Mouse (Mus musculus): ENCODE measurements around the gene 1190005I06Rik. TPM values are rescaled to one million over a fixed set of nuclear protein-coding genes. Genes with fewer than 3 reads are reported as not detected.

The 1190005I06Rik gene
- polyA plus RNA-seq, 1 experiment from 2014 or later, result 2.0 TPM

DNA sequence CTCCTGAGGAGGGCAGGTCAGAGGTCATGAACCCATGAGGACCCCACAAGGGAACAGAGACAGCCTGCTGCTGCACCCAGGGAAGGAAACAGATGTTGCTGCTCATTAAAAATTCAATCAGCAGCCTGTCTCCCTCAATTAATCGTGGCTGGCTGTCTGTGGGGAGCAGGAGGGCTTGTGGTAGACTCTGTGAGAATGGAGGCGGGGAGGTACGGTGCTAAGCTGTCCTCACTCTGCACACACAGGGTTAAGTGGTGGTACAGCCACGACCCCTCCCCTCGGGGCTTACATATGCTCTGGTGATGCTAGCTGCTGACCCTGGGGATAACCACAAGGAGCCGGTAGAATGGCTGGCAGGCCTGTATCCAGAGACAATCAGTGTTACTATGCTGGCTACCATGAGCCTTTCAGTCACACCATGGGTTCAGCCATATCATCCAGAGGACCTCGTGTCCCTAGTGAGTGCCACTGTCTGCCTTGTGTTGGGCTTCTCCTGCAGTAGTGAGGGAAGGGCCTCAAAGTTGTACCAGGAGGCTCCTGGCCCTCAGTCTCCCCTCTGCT lies 82.2 kb downstream of the 1190005I06Rik start:
- Histone ChIP-seq H3K4me1 (ENCODE audit: insufficient read depth, low read depth, low read length) (peaks cover 20% of the 10 kb centered on the region), H3K4me2 (replicated peaks; ENCODE audit: low read depth, low read length) (no peak overlapping the region), H3K4me3 (ENCODE audit: low read depth, low read length) (no peak overlapping the region), H3K9ac (replicated peaks; ENCODE audit: low read depth) (no peak overlapping the region), H3K36me3 (ENCODE audit: insufficient read depth, low read length) (peaks cover 36% of the 10 kb centered on the region), H3K9me3 (ENCODE audit: low read length) (no peaks in the 10 kb centered on the region), H3K27me3 (replicated peaks; ENCODE audit: insufficient read depth, low read length) (no peaks in the 10 kb centered on the region), H3K27ac (ENCODE audit: low read length) (no peak overlapping the region)
- ATAC-seq, result no peak
- WGBS, result 57% methylated on average over 7 of the region's 7 CpGs
- no peak for TF ChIP-seq EP300 (IDR thresholded peaks at IDR 0.05)
- TF ChIP-seq CTCF (IDR thresholded peaks at IDR 0.05), result no peak
- no peak for DNase-seq (ENCODE audit: low spot score)

DNA sequence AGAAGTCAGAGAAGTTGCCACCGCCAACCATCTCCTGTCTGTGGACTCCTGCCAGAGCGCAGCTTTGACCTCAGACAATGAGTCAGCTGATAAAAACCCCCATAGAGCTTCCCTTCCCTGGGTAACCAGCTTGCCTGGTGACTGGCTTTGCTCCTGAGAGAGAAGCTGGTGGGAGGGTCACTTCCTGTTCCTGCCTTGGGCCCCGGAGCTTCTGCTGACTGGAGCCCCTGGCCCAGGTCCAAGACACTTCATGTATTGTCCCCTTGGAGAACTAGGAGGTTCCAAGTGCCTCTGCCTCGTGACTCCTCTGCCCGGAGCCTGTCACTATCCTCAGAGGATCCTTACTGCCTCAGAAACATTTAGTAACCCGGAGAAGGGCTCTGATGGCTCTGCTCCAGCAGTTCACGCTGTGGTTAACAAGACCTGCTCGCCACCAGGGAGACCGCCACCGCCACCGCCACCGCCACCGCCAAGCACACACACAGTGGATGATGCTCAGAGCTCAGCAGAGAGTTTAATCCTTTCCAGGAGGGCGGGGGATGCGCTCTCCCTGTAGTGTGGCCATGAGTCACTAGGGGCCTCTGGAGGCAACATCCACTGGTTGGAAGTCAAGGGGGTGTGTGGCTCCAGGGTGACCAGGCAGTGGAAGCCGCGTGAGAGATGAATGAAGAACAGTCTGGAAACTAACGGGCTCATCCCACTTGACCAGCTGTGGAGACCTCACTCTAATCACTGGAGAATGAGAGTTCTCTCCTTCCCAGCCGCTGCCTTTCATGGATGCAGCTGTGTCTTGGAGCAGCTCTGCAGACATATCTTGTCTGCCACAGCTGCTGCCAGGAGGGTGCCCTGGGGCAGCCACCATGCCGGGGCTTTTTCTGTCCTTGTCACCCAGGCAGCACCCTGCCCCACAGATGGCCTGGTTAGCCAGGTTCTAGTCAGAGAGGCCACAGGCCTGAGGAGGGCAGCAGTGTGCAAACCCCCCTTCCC lies 83.3 kb downstream of the 1190005I06Rik start:
- Histone ChIP-seq H3K9me3 (ENCODE audit: low read length) (no peaks in the 10 kb centered on the region), H3K4me3 (ENCODE audit: low read depth, low read length) (no peak overlapping the region), H3K9ac (replicated peaks; ENCODE audit: low read depth) (no peak overlapping the region), H3K27me3 (replicated peaks; ENCODE audit: insufficient read depth, low read length) (no peaks in the 10 kb centered on the region), H3K27ac (ENCODE audit: low read length) (peak overlapping the region; percentile 66), H3K4me1 (ENCODE audit: insufficient read depth, low read depth, low read length) (peaks cover 20% of the 10 kb centered on the region), H3K36me3 (ENCODE audit: insufficient read depth, low read length) (peaks cover 30% of the 10 kb centered on the region; the same call in 1 of the 2 replicates), H3K4me2 (replicated peaks; ENCODE audit: low read depth, low read length) (peak overlapping the region; percentile 20)
- DNase-seq (ENCODE audit: low spot score), result peak; percentile 97
- 21% methylated on average over 20 of the region's 20 CpGs for WGBS
- TF ChIP-seq EP300 (IDR thresholded peaks at IDR 0.05) (peak; percentile 80), CTCF (IDR thresholded peaks at IDR 0.05) (peak; percentile 54)
- peak; percentile 86 for ATAC-seq

DNA sequence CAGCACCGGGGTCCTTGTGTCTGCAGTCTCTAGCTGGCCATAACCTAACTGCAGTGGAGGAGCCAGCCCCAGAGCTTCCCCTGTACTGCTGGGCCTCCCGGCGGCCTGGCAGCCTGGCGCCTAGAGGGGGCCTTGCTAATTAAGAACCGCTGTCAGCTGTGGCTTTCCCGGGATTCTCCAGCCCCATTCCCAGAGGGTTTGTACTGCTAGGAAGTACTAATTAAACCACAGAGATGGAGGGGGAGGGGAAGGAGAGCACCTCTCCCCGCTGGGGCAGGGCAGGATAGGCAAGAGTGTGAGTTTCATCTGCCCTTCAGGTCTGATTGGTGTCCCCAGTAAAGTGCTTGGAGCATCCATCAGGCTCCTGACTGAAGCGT lies 84.1 kb downstream of the 1190005I06Rik start:
- ATAC-seq (no peak), DNase-seq (ENCODE audit: low spot score) (no peak)
- H3K4me1 ChIP-seq (ENCODE audit: insufficient read depth, low read depth, low read length), result peaks cover 20% of the 10 kb centered on the region
- H3K9me3 ChIP-seq (ENCODE audit: low read length), result no peaks in the 10 kb centered on the region
- TF ChIP-seq CTCF (IDR thresholded peaks at IDR 0.05), result no peak
- no peak for TF ChIP-seq EP300 (IDR thresholded peaks at IDR 0.05)
- no peak overlapping the region for H3K4me3 ChIP-seq (ENCODE audit: low read depth, low read length)
- peak overlapping the region; percentile 20; the same call in 1 of the 2 replicates for H3K4me2 ChIP-seq (replicated peaks; ENCODE audit: low read depth, low read length)
- H3K36me3 ChIP-seq (ENCODE audit: insufficient read depth, low read length), result peaks cover 26% of the 10 kb centered on the region; the same call in 1 of the 2 replicates
- no peaks in the 10 kb centered on the region for H3K27me3 ChIP-seq (replicated peaks; ENCODE audit: insufficient read depth, low read length)
- no peak overlapping the region for H3K9ac ChIP-seq (replicated peaks; ENCODE audit: low read depth)
- peak overlapping the region; percentile 66 for H3K27ac ChIP-seq (ENCODE audit: low read length)
- WGBS, result 29% methylated on average over 8 of the region's 8 CpGs

DNA sequence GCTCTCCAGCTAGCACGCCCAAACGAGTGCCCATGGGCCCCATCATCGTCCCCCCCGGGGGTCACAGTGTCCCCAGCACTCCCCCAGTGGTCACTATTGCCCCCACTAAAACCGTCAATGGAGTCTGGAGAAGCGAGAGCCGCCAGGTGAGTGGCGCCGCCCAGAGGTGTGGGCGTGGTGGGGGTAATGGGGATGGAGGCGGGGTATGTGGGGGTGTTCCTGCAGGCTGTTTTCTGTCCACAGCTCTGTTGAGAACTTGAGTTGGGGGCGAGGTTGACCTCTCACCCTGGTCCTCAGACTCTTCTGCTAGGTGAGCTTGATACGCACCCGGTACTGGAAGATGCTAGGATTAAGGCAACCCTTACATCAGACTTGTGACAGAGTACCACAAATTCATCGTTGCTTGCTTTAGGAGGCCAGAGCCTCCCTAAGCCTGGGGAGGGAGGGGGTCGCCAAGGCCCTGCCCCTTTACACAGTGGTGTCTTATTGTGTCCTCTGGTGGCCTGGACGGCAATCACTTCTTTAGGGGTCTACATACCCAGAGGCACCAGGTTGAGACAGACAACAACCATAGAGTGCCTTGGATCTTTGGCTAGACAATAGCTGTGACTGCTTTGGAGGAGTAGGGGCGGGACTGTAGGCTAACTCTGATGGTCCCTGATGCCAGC lies 84.6 kb downstream of the 1190005I06Rik start:
- no peaks in the 10 kb centered on the region for H3K9me3 ChIP-seq (ENCODE audit: low read length)
- no peak overlapping the region for H3K9ac ChIP-seq (replicated peaks; ENCODE audit: low read depth)
- H3K36me3 ChIP-seq (ENCODE audit: insufficient read depth, low read length), result peaks cover 22% of the 10 kb centered on the region; the same call in 1 of the 2 replicates
- TF ChIP-seq CTCF (IDR thresholded peaks at IDR 0.05) (no peak), EP300 (IDR thresholded peaks at IDR 0.05) (no peak)
- WGBS, result 90% methylated on average over 18 of the region's 18 CpGs
- H3K27me3 ChIP-seq (replicated peaks; ENCODE audit: insufficient read depth, low read length), result no peaks in the 10 kb centered on the region
- no peak overlapping the region for H3K4me3 ChIP-seq (ENCODE audit: low read depth, low read length)
- peak overlapping the region; percentile 66 for H3K27ac ChIP-seq (ENCODE audit: low read length)
- H3K4me2 ChIP-seq (replicated peaks; ENCODE audit: low read depth, low read length), result no peak overlapping the region; the same call in 1 of the 2 replicates
- DNase-seq (ENCODE audit: low spot score) (no peak), ATAC-seq (no peak)
- H3K4me1 ChIP-seq (ENCODE audit: insufficient read depth, low read depth, low read length), result peaks cover 20% of the 10 kb centered on the region

DNA sequence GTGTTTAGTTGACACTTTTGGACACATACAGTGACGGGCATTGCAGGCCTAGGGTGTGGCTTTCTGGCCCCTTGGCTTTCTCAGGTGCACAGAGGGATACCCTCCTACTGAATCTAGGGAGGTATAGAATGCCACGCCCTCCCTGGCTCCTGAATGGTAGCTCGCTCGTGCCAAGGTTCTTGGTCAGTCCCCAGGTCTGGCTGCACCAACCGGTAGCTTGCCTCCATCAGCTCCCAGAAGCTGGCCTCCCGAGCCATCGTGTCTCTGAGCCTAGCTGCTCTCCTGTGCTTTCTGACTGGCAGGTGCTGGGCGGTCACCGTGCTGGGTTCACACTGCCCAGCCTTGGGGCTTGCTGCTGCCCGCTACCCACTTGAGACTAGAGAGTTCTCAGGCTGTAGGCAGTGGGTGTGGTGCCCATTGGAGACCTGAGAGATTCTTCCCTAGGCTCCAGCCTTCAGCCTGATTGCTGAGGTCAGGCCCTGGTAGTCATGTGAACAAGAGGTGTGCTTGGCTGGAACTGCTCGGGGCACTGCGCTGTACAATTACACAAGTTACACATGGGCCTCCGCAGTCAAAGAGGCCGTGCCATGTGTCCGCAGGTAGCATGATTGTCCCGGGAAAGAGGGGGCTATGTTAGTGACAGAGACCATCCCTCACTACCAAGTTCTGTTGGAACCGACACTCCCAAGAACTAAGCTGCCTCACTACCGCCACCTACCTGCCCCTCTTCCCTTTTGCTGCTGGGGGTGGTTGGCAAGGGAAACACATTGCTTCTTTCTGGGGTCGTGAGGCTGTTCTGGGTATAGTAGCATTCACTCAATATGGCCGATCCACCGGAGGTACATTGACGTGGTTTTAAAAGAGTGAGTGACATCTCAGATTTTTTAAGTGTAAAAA lies 85.6 kb downstream of the 1190005I06Rik start:
- peaks cover 20% of the 10 kb centered on the region for H3K4me1 ChIP-seq (ENCODE audit: insufficient read depth, low read depth, low read length)
- ATAC-seq (peak; percentile 63), DNase-seq (ENCODE audit: low spot score) (peak; percentile 78)
- WGBS, result 71% methylated on average over 22 of the region's 22 CpGs
- no peaks in the 10 kb centered on the region for H3K27me3 ChIP-seq (replicated peaks; ENCODE audit: insufficient read depth, low read length)
- H3K27ac ChIP-seq (ENCODE audit: low read length), result no peak overlapping the region
- no peaks in the 10 kb centered on the region for H3K9me3 ChIP-seq (ENCODE audit: low read length)
- peaks cover 11% of the 10 kb centered on the region; the same call in 1 of the 2 replicates for H3K36me3 ChIP-seq (ENCODE audit: insufficient read depth, low read length)
- no peak overlapping the region for H3K4me2 ChIP-seq (replicated peaks; ENCODE audit: low read depth, low read length)
- H3K9ac ChIP-seq (replicated peaks; ENCODE audit: low read depth), result no peak overlapping the region
- no peak overlapping the region for H3K4me3 ChIP-seq (ENCODE audit: low read depth, low read length)
- TF ChIP-seq EP300 (IDR thresholded peaks at IDR 0.05) (no peak), CTCF (IDR thresholded peaks at IDR 0.05) (peak; percentile 68)
